Mouse (Mus musculus) neural tube, embryonic 13.5 days (tissue): ENCODE measurements at regions not wholly inside any gene's neighbourhood (a gene's known extent, or its start where the extent isn't known, plus 50 kb on each side); places are given as distances from the start of the nearest gene placed in this dataset.
"Not testable (repeated sequence)": the region's sequence is repeated elsewhere in the genome, so short reads cannot be mapped to it uniquely, and the experiment has no call there.

Experiments used
- ATAC-seq: fragments of 200-750 bp; cut with Nextera tagmentation; 2 replicates; pipeline ENCODE4 v1.8.0; 2017; ENCODE audit warnings: low read depth, mild to moderate bottlenecking, moderate TSS enrichment, moderate library complexity
- H3K27ac ChIP-seq: fragments of 300-500 bp; sonication (generic); replicated peaks from 2 replicates; pipeline ENCODE4 v1.5.1; 2015; ENCODE audit warnings: moderate library complexity, mild to moderate bottlenecking, inconsistent platforms
- H3K27me3 ChIP-seq: fragments of 300-500 bp; sonication (generic); 2 replicates; pipeline ENCODE4 v1.6.1; 2015; ENCODE audit warnings: mild to moderate bottlenecking, inconsistent platforms
- H3K36me3 ChIP-seq: fragments of 300-500 bp; sonication (generic); 2 replicates; pipeline ENCODE4 v1.6.1; 2015; ENCODE audit warnings: mild to moderate bottlenecking, inconsistent platforms
- H3K4me1 ChIP-seq: fragments of 300-500 bp; sonication (generic); replicated peaks from 2 replicates; pipeline ENCODE4 v1.6.1; 2015; ENCODE audit warnings: inconsistent platforms
- H3K4me2 ChIP-seq: fragments of 300-500 bp; sonication (generic); 2 replicates; pipeline ENCODE4 v1.6.1; 2015; ENCODE audit warnings: inconsistent platforms, mild to moderate bottlenecking, moderate library complexity
- H3K4me3 ChIP-seq: fragments of 300-500 bp; sonication (generic); 2 replicates; pipeline ENCODE4 v1.5.1; 2015; ENCODE audit warnings: mild to moderate bottlenecking, inconsistent platforms
- H3K9ac ChIP-seq: fragments of 300-500 bp; sonication (generic); 2 replicates; pipeline ENCODE4 v1.6.1; 2015; ENCODE audit warnings: moderate library complexity, mild to moderate bottlenecking, inconsistent platforms
- H3K9me3 ChIP-seq: fragments of 300-500 bp; sonication (generic); 2 replicates; pipeline ENCODE4 v1.6.1; 2016; ENCODE audit warnings: inconsistent platforms
- WGBS: fragments of 180-500 bp; shearing (Covaris S2); methylation state at CpG from one replicate; pipeline ENCODE4 v1.1.7; 2015; 5-methylcytosine and 5-hydroxymethylcytosine counted together

GRCm38 (mm10) chr9:104413021-104413420, 75.5 kb upstream of the Acpp start:
- no peaks in the 10 kb centered on the region for H3K9me3 ChIP-seq
- H3K27me3 ChIP-seq = 0 out of 2 replicates have a peak, but pooled peaks cover 11% of the 10 kb centered on the region
- H3K4me2 ChIP-seq = no peak overlapping the region
- H3K9ac ChIP-seq = no peak overlapping the region
- H3K4me1 ChIP-seq = peaks cover 18% of the 10 kb centered on the region
- H3K27ac ChIP-seq = no peak overlapping the region
- 13% methylated on average over 5 of the region's 5 CpGs for WGBS
- no peaks in the 10 kb centered on the region for H3K36me3 ChIP-seq
- no peak for ATAC-seq
- H3K4me3 ChIP-seq = no peak overlapping the region

- Histone ChIP-seq H3K27ac (no peak overlapping the region), H3K4me1 (peaks cover 24% of the 10 kb centered on the region), H3K9ac (no peak overlapping the region), H3K27me3 (0 out of 2 replicates have a peak, but pooled peaks cover 11% of the 10 kb centered on the region), H3K4me3 (no peak overlapping the region), H3K4me2 (0 out of 2 replicates have a peak overlapping the region, but pooled peaks have one; percentile 61), H3K36me3 (no peaks in the 10 kb centered on the region), H3K9me3 (no peaks in the 10 kb centered on the region)
- 2% methylated on average over 5 of the region's 5 CpGs for WGBS
- ATAC-seq = no peak
These were observed 72.7 kb upstream of the Acpp start for GRCm38 (mm10) chr9:104410211-104410610.

- Histone ChIP-seq H3K4me2 (peak overlapping the region; percentile 61), H3K4me3 (peak overlapping the region; percentile 35), H3K9me3 (no peaks in the 10 kb centered on the region), H3K36me3 (no peaks in the 10 kb centered on the region), H3K27ac (no peak overlapping the region), H3K4me1 (peaks cover 24% of the 10 kb centered on the region), H3K27me3 (0 out of 2 replicates have a peak, but pooled peaks cover 11% of the 10 kb centered on the region), H3K9ac (0 out of 2 replicates have a peak overlapping the region, but pooled peaks have one; percentile 51)
- WGBS = 22% methylated on average over 12 of the region's 12 CpGs
- no peak for ATAC-seq
These were observed 71.8 kb upstream of the Acpp start for GRCm38 (mm10) chr9:104409381-104409780.

- 0 out of 2 replicates have a peak, but pooled peaks cover 11% of the 10 kb centered on the region for H3K27me3 ChIP-seq
- no peaks in the 10 kb centered on the region for H3K36me3 ChIP-seq
- H3K9me3 ChIP-seq = no peaks in the 10 kb centered on the region
- peaks cover 24% of the 10 kb centered on the region for H3K4me1 ChIP-seq
- WGBS = 23% methylated on average over 21 of the region's 21 CpGs
- no peak overlapping the region for H3K27ac ChIP-seq
- H3K4me3 ChIP-seq = peak overlapping the region; percentile 35
- H3K9ac ChIP-seq = 0 out of 2 replicates have a peak overlapping the region, but pooled peaks have one; percentile 51
- H3K4me2 ChIP-seq = peak overlapping the region; percentile 61
- 0 out of 2 replicates have a peak, but pooled peaks have one; percentile 23 for ATAC-seq
These were observed 71.2 kb upstream of the Acpp start for GRCm38 (mm10) chr9:104408571-104409294.

- no peak overlapping the region for H3K27ac ChIP-seq
- ATAC-seq = no peak
- peaks cover 24% of the 10 kb centered on the region for H3K4me1 ChIP-seq
- peak overlapping the region; percentile 26; the same call in 1 of the 2 replicates for H3K9ac ChIP-seq
- H3K27me3 ChIP-seq = 0 out of 2 replicates have a peak, but pooled peaks cover 11% of the 10 kb centered on the region
- 17% methylated on average over 17 of the region's 18 CpGs for WGBS
- H3K4me2 ChIP-seq = peak overlapping the region; percentile 61
- H3K9me3 ChIP-seq = no peaks in the 10 kb centered on the region
- peak overlapping the region; percentile 35 for H3K4me3 ChIP-seq
- no peaks in the 10 kb centered on the region for H3K36me3 ChIP-seq
These were observed 70.2 kb upstream of the Acpp start for GRCm38 (mm10) chr9:104407559-104408376.

- 0 out of 2 replicates have a peak, but pooled peaks cover 11% of the 10 kb centered on the region for H3K27me3 ChIP-seq
- 36% methylated on average over 2 of the region's 2 CpGs for WGBS
- no peak overlapping the region for H3K4me3 ChIP-seq
- no peak overlapping the region for H3K9ac ChIP-seq
- no peak for ATAC-seq
- H3K4me2 ChIP-seq = no peak overlapping the region
- H3K36me3 ChIP-seq = no peaks in the 10 kb centered on the region
- peaks cover 24% of the 10 kb centered on the region for H3K4me1 ChIP-seq
- H3K27ac ChIP-seq = no peak overlapping the region
- no peaks in the 10 kb centered on the region for H3K9me3 ChIP-seq
These were observed 69.5 kb upstream of the Acpp start for GRCm38 (mm10) chr9:104407011-104407410.

GRCm38 (mm10) chr9:104406491-104406890, 68.9 kb upstream of the Acpp start:
- no peaks in the 10 kb centered on the region for H3K9me3 ChIP-seq

GRCm38 (mm10) chr9:104403863-104404262, 66.3 kb upstream of the Acpp start:
- no peaks in the 10 kb centered on the region for H3K36me3 ChIP-seq
- no peak overlapping the region for H3K27ac ChIP-seq
- no peak for ATAC-seq
- H3K9me3 ChIP-seq = no peaks in the 10 kb centered on the region
- 56% methylated on average over 1 of the region's 1 CpGs for WGBS
- no peak overlapping the region for H3K4me2 ChIP-seq
- peaks cover 13% of the 10 kb centered on the region for H3K4me1 ChIP-seq
- H3K27me3 ChIP-seq = 0 out of 2 replicates have a peak, but pooled peaks cover under 1% of the 10 kb centered on the region
- no peak overlapping the region for H3K9ac ChIP-seq
- no peak overlapping the region for H3K4me3 ChIP-seq

More at GRCm38 (mm10) chr9:104406491-104406890, 68.9 kb upstream of the Acpp start:
- Histone ChIP-seq H3K4me1 (peaks cover 24% of the 10 kb centered on the region), H3K27me3 (0 out of 2 replicates have a peak, but pooled peaks cover 11% of the 10 kb centered on the region), H3K27ac (no peak overlapping the region), H3K4me2 (no peak overlapping the region), H3K36me3 (no peaks in the 10 kb centered on the region), H3K4me3 (no peak overlapping the region), H3K9ac (no peak overlapping the region)
- ATAC-seq = no peak
- WGBS = 64% methylated on average over 7 of the region's 7 CpGs

GRCm38 (mm10) chr9:104401673-104402072, 64.1 kb upstream of the Acpp start:
- 80% methylated on average over 4 of the region's 4 CpGs for WGBS
- Histone ChIP-seq H3K4me1 (no peaks in the 10 kb centered on the region), H3K4me2 (no peak overlapping the region), H3K36me3 (no peaks in the 10 kb centered on the region), H3K27me3 (no peaks in the 10 kb centered on the region), H3K4me3 (no peak overlapping the region), H3K27ac (no peak overlapping the region), H3K9ac (no peak overlapping the region), H3K9me3 (no peaks in the 10 kb centered on the region)
- no peak for ATAC-seq

- ATAC-seq = no peak
- 82% methylated on average over 1 of the region's 1 CpGs for WGBS
- Histone ChIP-seq H3K27ac (no peak overlapping the region), H3K9me3 (no peaks in the 10 kb centered on the region), H3K4me1 (no peaks in the 10 kb centered on the region), H3K27me3 (no peaks in the 10 kb centered on the region), H3K9ac (no peak overlapping the region), H3K4me2 (no peak overlapping the region), H3K4me3 (no peak overlapping the region), H3K36me3 (no peaks in the 10 kb centered on the region)
These were observed 62.4 kb upstream of the Acpp start for GRCm38 (mm10) chr9:104399927-104400326.

- not testable (repeated sequence) for H3K27ac ChIP-seq, ATAC-seq, H3K9ac ChIP-seq, H3K36me3 ChIP-seq, H3K27me3 ChIP-seq, H3K9me3 ChIP-seq, H3K4me1 ChIP-seq, H3K4me2 ChIP-seq, H3K4me3 ChIP-seq
- WGBS = 83% methylated on average over 4 of the region's 4 CpGs
These were observed 60.9 kb upstream of the Acpp start for GRCm38 (mm10) chr9:104398484-104398883.

- H3K9me3 ChIP-seq = no peaks in the 10 kb centered on the region
- H3K9ac ChIP-seq = no peak overlapping the region
- H3K4me2 ChIP-seq = no peak overlapping the region
- no peak for ATAC-seq
- H3K27me3 ChIP-seq = no peaks in the 10 kb centered on the region
- 91% methylated on average over 7 of the region's 7 CpGs for WGBS
- no peak overlapping the region for H3K27ac ChIP-seq
- no peaks in the 10 kb centered on the region for H3K4me1 ChIP-seq
- H3K4me3 ChIP-seq = no peak overlapping the region
- H3K36me3 ChIP-seq = no peaks in the 10 kb centered on the region
These were observed 50.3 kb upstream of the Acpp start for GRCm38 (mm10) chr9:104387805-104388204.
